Mouse (Mus musculus): ENCODE results near the gene Ppp4r4.
"Not testable (repeated sequence)": the region's sequence is repeated elsewhere in the genome, so short reads cannot be mapped to it uniquely, and the experiment has no call there.

Gene Ppp4r4

GRCm38 (mm10) chr12:103532020-103532648, at the start of gene Ppp4r4:
Ppp4r4 (plus strand) TSS chr12:103532283.
- DNase-seq (ENCODE audit: low read depth, low spot score): peak; percentile 91

GRCm38 (mm10) chr12:103482781-103483180, 49.3 kb upstream of the Ppp4r4 start:
- DNase-seq (ENCODE audit: low read depth, low spot score): no peak

GRCm38 (mm10) chr12:103484200-103484972, 47.7 kb upstream of the Ppp4r4 start:
- DNase-seq (ENCODE audit: low read depth, low spot score): not testable (repeated sequence)

GRCm38 (mm10) chr12:103486726-103487125, 45.4 kb upstream of the Ppp4r4 start:
- DNase-seq (ENCODE audit: low read depth, low spot score): no peak

GRCm38 (mm10) chr12:103487276-103487675, 44.8 kb upstream of the Ppp4r4 start:
- no peak for DNase-seq (ENCODE audit: low read depth, low spot score)

GRCm38 (mm10) chr12:103487750-103488149, 44.3 kb upstream of the Ppp4r4 start:
- no peak for DNase-seq (ENCODE audit: low read depth, low spot score)

- DNase-seq (ENCODE audit: low read depth, low spot score): no peak
These were observed 40.9 kb upstream of the Ppp4r4 start for GRCm38 (mm10) chr12:103491091-103491730.

- DNase-seq (ENCODE audit: low read depth, low spot score): peak; percentile 59
These were observed 39.3 kb upstream of the Ppp4r4 start for GRCm38 (mm10) chr12:103492767-103493166.

- DNase-seq (ENCODE audit: low read depth, low spot score): peak; percentile 11
These were observed 37.6 kb upstream of the Ppp4r4 start for GRCm38 (mm10) chr12:103494486-103494885.

GRCm38 (mm10) chr12:103498768-103499167, 33.3 kb upstream of the Ppp4r4 start:
- DNase-seq (ENCODE audit: low read depth, low spot score): no peak

- DNase-seq (ENCODE audit: low read depth, low spot score): no peak
These were observed 32.8 kb upstream of the Ppp4r4 start for GRCm38 (mm10) chr12:103499261-103499660.

GRCm38 (mm10) chr12:103503300-103503699, 28.8 kb upstream of the Ppp4r4 start:
- no peak for DNase-seq (ENCODE audit: low read depth, low spot score)

- DNase-seq (ENCODE audit: low read depth, low spot score): no peak
These were observed 27.7 kb upstream of the Ppp4r4 start for GRCm38 (mm10) chr12:103504402-103504801.

GRCm38 (mm10) chr12:103508346-103508745, 23.7 kb upstream of the Ppp4r4 start:
- DNase-seq (ENCODE audit: low read depth, low spot score): no peak

- no peak for DNase-seq (ENCODE audit: low read depth, low spot score)
These were observed 22.2 kb upstream of the Ppp4r4 start for GRCm38 (mm10) chr12:103509893-103510292.

GRCm38 (mm10) chr12:103511586-103511985, 20.5 kb upstream of the Ppp4r4 start:
- no peak for DNase-seq (ENCODE audit: low read depth, low spot score)

- no peak for DNase-seq (ENCODE audit: low read depth, low spot score)
These were observed 19.0 kb upstream of the Ppp4r4 start for GRCm38 (mm10) chr12:103513039-103513438.

GRCm38 (mm10) chr12:103513451-103513871, 18.6 kb upstream of the Ppp4r4 start:
- DNase-seq (ENCODE audit: low read depth, low spot score): no peak

GRCm38 (mm10) chr12:103514354-103514753, 17.7 kb upstream of the Ppp4r4 start:
- DNase-seq (ENCODE audit: low read depth, low spot score): no peak

GRCm38 (mm10) chr12:103515638-103516037, 16.4 kb upstream of the Ppp4r4 start:
- DNase-seq (ENCODE audit: low read depth, low spot score): no peak

- DNase-seq (ENCODE audit: low read depth, low spot score): no peak
These were observed 13.4 kb upstream of the Ppp4r4 start for GRCm38 (mm10) chr12:103518640-103519039.

GRCm38 (mm10) chr12:103530596-103530995, 1.5 kb upstream of the Ppp4r4 start:
- DNase-seq (ENCODE audit: low read depth, low spot score): no peak

Measured in embryo, embryonic 11.5 days (tissue).